Mouse (Mus musculus) heart, embryonic 16.5 days (tissue): ENCODE results near the gene Cldn11. TPM values are rescaled to one million over a fixed set of nuclear protein-coding genes. Genes with fewer than 3 reads are reported as not detected.

Experiments
- ATAC-seq: fragments of 200-750 bp; cut with Nextera tagmentation; replicated peaks from 2 replicates; pipeline ENCODE4 v1.8.0; 2017; ENCODE audit warnings: moderate number of reproducible peaks; ENCODE audit not compliant: insufficient read depth, low FRiP score; ENCODE audit errors: extremely low read depth
- H3K27ac ChIP-seq: fragments of 300-500 bp; sonication (generic); 2 replicates; pipeline ENCODE4 v1.5.1; 2014; ENCODE audit warnings: mild to moderate bottlenecking, low read length, control low read depth, moderate library complexity
- H3K27me3 ChIP-seq: fragments of 300-500 bp; sonication (generic); 2 replicates; pipeline ENCODE4 v1.6.1; 2014; ENCODE audit warnings: low read length, mixed read lengths; ENCODE audit not compliant: control insufficient read depth, insufficient read depth
- H3K36me3 ChIP-seq: fragments of 300-500 bp; sonication (generic); 2 replicates; pipeline ENCODE4 v1.6.1; 2014; ENCODE audit not compliant: control insufficient read depth, insufficient read depth
- H3K4me1 ChIP-seq: fragments of 300-500 bp; sonication (generic); 2 replicates; pipeline ENCODE4 v1.6.1; 2014; ENCODE audit warnings: low read length, mixed read lengths; ENCODE audit not compliant: control insufficient read depth, insufficient read depth
- H3K4me2 ChIP-seq: fragments of 300-500 bp; sonication (generic); 2 replicates; pipeline ENCODE4 v1.6.1; 2014; ENCODE audit warnings: low read depth, mild to moderate bottlenecking, control low read depth, low read length
- H3K4me3 ChIP-seq: fragments of 300-500 bp; sonication (generic); 2 replicates; pipeline ENCODE4 v1.5.1; 2014; ENCODE audit warnings: mild to moderate bottlenecking, control low read depth, low read length
- H3K9ac ChIP-seq: fragments of 300-500 bp; sonication (generic); 2 replicates; pipeline ENCODE4 v1.6.1; 2014; ENCODE audit warnings: low read length, control low read depth
- H3K9me3 ChIP-seq: fragments of 300-500 bp; sonication (generic); replicated peaks from 2 replicates; pipeline ENCODE4 v1.6.1; 2016; ENCODE audit warnings: low read length; ENCODE audit not compliant: control insufficient read depth
- WGBS: fragments of 180-500 bp; shearing (Covaris S2); extraction: QIAGEN DNeasy Blood & Tissue Kit; methylation state at CpG from one replicate; pipeline ENCODE4 v1.1.7; 2014; 5-methylcytosine and 5-hydroxymethylcytosine counted together
- polyA plus RNA-seq: library from polyadenylated mRNA; unstranded; fragments of >200 nt; fragmentation: Nextera tagmentation; extraction: Ambion mirVana; gene quantifications from 2 replicates; pipeline ENCODE4 v1.2.1, GENCODE M21; 2015

The Cldn11 gene
- polyA plus RNA-seq, 1 experiment from 2014 or later: 7.2 TPM

GRCm38 (mm10) chr3:31166365-31166871 lies 16.7 kb downstream of the Cldn11 start:
- no peak overlapping the region for H3K9ac ChIP-seq
- ATAC-seq: peak; percentile 41
- H3K36me3 ChIP-seq: no peaks in the 10 kb centered on the region
- H3K27ac ChIP-seq: no peak overlapping the region
- H3K4me1 ChIP-seq: no peaks in the 10 kb centered on the region
- WGBS: 56% methylated on average over 12 of the region's 12 CpGs
- no peaks in the 10 kb centered on the region for H3K9me3 ChIP-seq
- H3K4me2 ChIP-seq: no peak overlapping the region
- H3K4me3 ChIP-seq: no peak overlapping the region
- no peaks in the 10 kb centered on the region for H3K27me3 ChIP-seq

- Histone ChIP-seq H3K9ac (no peak overlapping the region), H3K27me3 (no peaks in the 10 kb centered on the region), H3K36me3 (no peaks in the 10 kb centered on the region), H3K4me2 (no peak overlapping the region), H3K4me1 (no peaks in the 10 kb centered on the region), H3K27ac (no peak overlapping the region), H3K9me3 (no peaks in the 10 kb centered on the region; the same call in 1 of the 2 replicates), H3K4me3 (no peak overlapping the region)
- WGBS: 85% methylated on average over 7 of the region's 7 CpGs
- ATAC-seq: no peak; the same call in 1 of the 2 replicates
Measured at GRCm38 (mm10) chr3:31190342-31190741, 40.6 kb downstream of the Cldn11 start.

DNA sequence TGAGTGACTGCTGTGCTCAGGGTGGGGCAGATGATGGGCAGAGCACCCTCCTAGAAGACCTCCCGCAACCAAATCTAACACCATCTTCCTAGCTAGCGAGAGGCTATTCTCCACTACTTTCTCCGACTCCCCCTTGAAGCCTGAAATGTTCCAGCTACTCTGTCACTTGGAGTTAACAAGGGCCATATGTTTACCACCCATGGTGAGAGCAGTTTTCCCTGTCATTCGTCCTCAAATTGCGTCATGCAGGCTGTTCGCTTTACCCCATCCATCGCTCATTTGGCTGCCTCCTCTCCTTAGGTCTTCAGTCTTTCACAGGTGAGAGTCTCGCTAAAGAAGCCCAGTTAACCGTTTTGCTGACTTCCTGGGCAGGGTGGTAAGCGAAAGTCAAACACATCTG lies 41.7 kb downstream of the Cldn11 start:
- ATAC-seq: no peak
- 60% methylated on average over 10 of the region's 10 CpGs for WGBS
- no peaks in the 10 kb centered on the region for H3K36me3 ChIP-seq

DNA sequence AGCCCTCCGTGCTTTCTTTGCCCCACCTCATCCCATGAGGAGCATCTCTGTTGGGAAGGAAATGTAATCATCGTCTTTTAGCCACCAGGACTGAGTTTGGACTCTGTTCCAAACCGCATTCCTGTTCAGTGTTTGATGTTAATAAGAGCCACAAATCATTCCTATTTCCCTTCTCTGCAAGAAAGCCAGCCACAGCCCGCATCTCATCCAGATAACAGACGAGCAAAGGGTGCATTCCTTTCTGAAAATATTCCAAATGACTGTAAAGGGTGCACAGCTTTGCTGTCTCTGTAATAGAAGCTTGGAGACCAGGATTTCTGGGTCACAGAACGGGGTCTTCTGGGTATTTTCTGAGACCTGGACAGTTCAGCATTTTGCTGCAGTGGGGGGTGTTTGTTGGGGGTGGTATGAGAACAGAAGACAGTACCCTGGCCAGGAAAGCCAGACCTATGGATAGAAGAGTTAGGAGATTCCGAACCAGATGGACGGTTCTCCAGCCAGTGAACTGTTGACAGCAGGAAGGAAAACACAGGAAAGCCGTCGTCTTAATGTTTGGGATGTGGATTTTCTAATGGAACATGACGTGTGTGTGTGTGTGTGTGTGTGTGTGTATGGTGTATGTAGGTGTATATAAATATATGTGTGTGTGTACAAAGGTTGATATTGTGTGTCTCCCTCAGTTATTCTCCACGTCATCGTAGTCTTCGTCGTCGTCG lies 49.6 kb downstream of the Cldn11 start:
- Histone ChIP-seq H3K9me3 (no peaks in the 10 kb centered on the region), H3K4me1 (no peaks in the 10 kb centered on the region), H3K27ac (no peak overlapping the region), H3K4me2 (no peak overlapping the region), H3K36me3 (no peaks in the 10 kb centered on the region), H3K4me3 (no peak overlapping the region), H3K9ac (no peak overlapping the region), H3K27me3 (no peaks in the 10 kb centered on the region)
- ATAC-seq: no peak
- WGBS: 69% methylated on average over 17 of the region's 17 CpGs

More for the DNA sequence above, 41.7 kb downstream of the Cldn11 start:
- Histone ChIP-seq H3K27ac (no peak overlapping the region), H3K4me3 (no peak overlapping the region), H3K4me2 (no peak overlapping the region), H3K9me3 (no peaks in the 10 kb centered on the region; the same call in 1 of the 2 replicates), H3K27me3 (no peaks in the 10 kb centered on the region), H3K9ac (no peak overlapping the region), H3K4me1 (no peaks in the 10 kb centered on the region)

DNA sequence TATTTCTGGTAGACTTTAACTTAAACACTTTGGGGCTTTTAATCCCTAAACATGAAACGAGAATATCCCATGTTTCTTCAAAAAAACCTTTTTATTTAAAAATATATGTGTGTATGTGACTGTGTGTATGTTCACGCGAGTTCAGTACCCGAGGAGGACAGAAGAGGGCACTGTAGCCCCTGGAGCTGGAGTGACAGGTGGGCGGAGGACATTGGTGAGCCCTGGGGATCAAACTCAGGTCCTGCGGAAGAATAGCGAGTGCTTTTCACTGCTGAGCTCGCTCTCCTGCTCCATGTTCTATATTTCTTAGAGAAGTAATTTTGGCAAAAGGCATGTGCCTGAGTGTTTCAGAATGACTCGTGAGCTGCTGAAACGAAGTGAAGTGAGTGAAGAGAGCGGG lies 54.2 kb downstream of the Cldn11 start:
- Histone ChIP-seq H3K4me1 (no peaks in the 10 kb centered on the region), H3K4me3 (no peak overlapping the region), H3K27me3 (no peaks in the 10 kb centered on the region), H3K9me3 (no peaks in the 10 kb centered on the region), H3K4me2 (no peak overlapping the region), H3K9ac (no peak overlapping the region), H3K36me3 (no peaks in the 10 kb centered on the region), H3K27ac (no peak overlapping the region)
- 84% methylated on average over 11 of the region's 11 CpGs for WGBS
- no peak for ATAC-seq

DNA sequence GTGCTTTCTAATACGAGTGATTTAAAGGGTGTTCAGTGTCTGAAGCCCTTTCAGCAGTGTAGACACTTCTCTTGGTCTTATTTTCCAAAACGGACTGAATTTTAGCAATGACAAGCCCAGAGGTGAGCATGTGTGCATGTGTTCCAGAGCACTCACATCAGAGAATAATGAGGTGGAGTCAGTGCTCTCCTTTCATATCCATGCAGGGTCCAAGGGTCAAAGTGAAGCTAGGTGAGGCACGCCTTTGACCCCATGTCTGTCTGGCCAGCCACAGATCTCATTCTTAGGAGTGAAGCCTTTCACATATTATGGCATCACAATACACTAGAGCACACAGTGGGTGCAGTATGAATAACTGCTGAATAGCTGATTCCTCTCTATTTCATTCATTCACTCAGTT lies 55.4 kb downstream of the Cldn11 start:
- WGBS: 71% methylated on average over 3 of the region's 3 CpGs
- Histone ChIP-seq H3K9ac (no peak overlapping the region), H3K4me3 (no peak overlapping the region), H3K4me1 (no peaks in the 10 kb centered on the region), H3K27ac (no peak overlapping the region), H3K36me3 (no peaks in the 10 kb centered on the region), H3K4me2 (no peak overlapping the region), H3K9me3 (no peaks in the 10 kb centered on the region), H3K27me3 (no peaks in the 10 kb centered on the region)
- no peak for ATAC-seq

- no peak for ATAC-seq
- Histone ChIP-seq H3K4me3 (no peak overlapping the region), H3K9me3 (no peaks in the 10 kb centered on the region), H3K9ac (no peak overlapping the region), H3K36me3 (no peaks in the 10 kb centered on the region), H3K27ac (no peak overlapping the region), H3K27me3 (no peaks in the 10 kb centered on the region), H3K4me2 (no peak overlapping the region), H3K4me1 (no peaks in the 10 kb centered on the region)
- 41% methylated on average over 4 of the region's 4 CpGs for WGBS
Measured at GRCm38 (mm10) chr3:31208046-31208445, 58.3 kb downstream of the Cldn11 start.

GRCm38 (mm10) chr3:31208458-31208994 lies 58.8 kb downstream of the Cldn11 start:
- WGBS: 21% methylated on average over 6 of the region's 6 CpGs
- H3K27ac ChIP-seq: no peak overlapping the region
- H3K27me3 ChIP-seq: no peaks in the 10 kb centered on the region
- no peak overlapping the region for H3K4me3 ChIP-seq
- no peaks in the 10 kb centered on the region for H3K4me1 ChIP-seq
- no peaks in the 10 kb centered on the region for H3K36me3 ChIP-seq
- no peaks in the 10 kb centered on the region for H3K9me3 ChIP-seq
- no peak overlapping the region for H3K9ac ChIP-seq
- no peak overlapping the region for H3K4me2 ChIP-seq
- ATAC-seq: no peak

- Histone ChIP-seq H3K4me1 (no peaks in the 10 kb centered on the region), H3K4me2 (peak overlapping the region; percentile 54), H3K27ac (no peak overlapping the region), H3K9ac (0 out of 2 replicates have a peak overlapping the region, but pooled peaks have one; percentile 31), H3K36me3 (no peaks in the 10 kb centered on the region), H3K4me3 (peak overlapping the region; percentile 28), H3K27me3 (no peaks in the 10 kb centered on the region), H3K9me3 (no peaks in the 10 kb centered on the region)
- WGBS: 21% methylated on average over 19 of the region's 19 CpGs
- no peak for ATAC-seq
Measured at GRCm38 (mm10) chr3:31209001-31209400, 59.3 kb downstream of the Cldn11 start.
